ENCODE assay signal across 37 mouse cellular contexts in the genomic region with DNA sequence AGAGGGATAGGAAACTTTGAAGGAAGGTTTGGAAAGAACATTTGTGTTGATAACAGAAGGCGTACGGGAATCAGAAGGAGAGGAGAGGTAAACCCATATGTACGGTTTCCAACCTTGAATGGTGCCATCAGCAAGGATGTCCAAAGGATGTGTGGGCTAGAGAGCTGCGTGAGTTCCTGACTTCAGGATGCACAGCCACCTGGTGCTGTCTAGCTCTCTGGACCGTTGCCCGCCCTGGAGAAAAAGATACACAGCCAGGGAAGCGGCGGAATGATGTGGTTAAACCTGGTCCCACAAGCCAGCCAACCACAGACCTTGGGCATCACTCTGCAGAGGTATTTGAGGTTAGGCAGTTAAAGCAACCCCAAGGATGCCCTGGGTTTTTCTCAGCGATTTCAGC. TPM values are rescaled to one million over a fixed set of nuclear protein-coding genes. Genes with fewer than 3 reads are reported as not detected.
A peak's percentile ranks its signal among the peaks of the same experiment; 100 is the strongest.
DNase-seq lines count a peak whose midpoint lies in the region; ATAC-seq lines count a peak whose summit lies in the region.
"Had no signal": no experiment of that assay in that cellular context is flagged by ENCODE, and none has a peak within 500 bp of the region (broad histone marks: within the 10 kb centered on the region; RNA-seq: fewer than 3 reads in every experiment).

No protein-coding gene starts in this region.

- 89% methylated on average over 9 of the region's 9 CpGs for WGBS in limb, embryonic 12.5 days
- WGBS in hindbrain, embryonic 13.5 days, result 94% methylated on average over 9 of the region's 9 CpGs

- H3K9me3 ChIP-seq in limb, embryonic 12.5 days, result no peaks in the 10 kb centered on the region
- H3K9me3 ChIP-seq in hindbrain, embryonic 13.5 days, result no peaks in the 10 kb centered on the region
- H3K9me3 ChIP-seq: embryonic facial prominence, embryonic 15.5 days; heart, embryonic 12.5 days; hindbrain, embryonic 15.5 days; kidney, embryonic 15.5 days; limb, embryonic 15.5 days; midbrain, embryonic 13.5 days; neural tube, embryonic 13.5 days had no signal

- no peak for ATAC-seq in limb, embryonic 12.5 days (ENCODE audit: insufficient number of reproducible peaks, insufficient read depth, low FRiP score, low TSS enrichment, low read depth)
- no peak for ATAC-seq in hindbrain, embryonic 13.5 days (ENCODE audit: low FRiP score)
- ATAC-seq: forebrain, embryonic 14.5 days; inflammation-experienced regulatory T-cells, adult 6 months; midbrain, embryonic 13.5 days had no signal

- peak; percentile 65 for DNase-seq in cerebellum, adult 11 months
- peak; percentile 70 for DNase-seq in cerebellum, adult 8-10 months
- peak; percentile 78 to 85 for DNase-seq in cerebellum, postnatal 25 days
- DNase-seq in Muller cell, postnatal 12 days (ENCODE audit: inconsistent ontology term), result no peak
- DNase-seq in adrenal gland, postnatal 14 days, result no peak
- DNase-seq: adrenal gland, postnatal 36 days; gastrocnemius, postnatal 14 days; kidney, adult 11 months; kidney, postnatal 25 days; lung, adult 2 months; lung, postnatal 10 days; retina, postnatal 1 day; right cerebral cortex, postnatal 14 days had no signal

- no peak overlapping the region for H3K4me3 ChIP-seq in limb, embryonic 12.5 days (replicated peaks)
- H3K4me3 ChIP-seq in hindbrain, embryonic 13.5 days, result no peak overlapping the region
- H3K4me3 ChIP-seq: embryonic facial prominence, embryonic 15.5 days; heart, embryonic 12.5 days; hindbrain, embryonic 15.5 days; kidney, embryonic 15.5 days; left cerebral cortex, adult 2 months; limb, embryonic 15.5 days; midbrain, embryonic 13.5 days; neural tube, embryonic 13.5 days had no signal

- H3K4me2 ChIP-seq in limb, embryonic 12.5 days, result no peak overlapping the region
- H3K4me2 ChIP-seq in hindbrain, embryonic 13.5 days, result no peak overlapping the region
- H3K4me2 ChIP-seq: embryonic facial prominence, embryonic 15.5 days; heart, embryonic 12.5 days; hindbrain, embryonic 15.5 days; kidney, embryonic 15.5 days; limb, embryonic 15.5 days; midbrain, embryonic 13.5 days; neural tube, embryonic 13.5 days had no signal

- H3K27me3 ChIP-seq in limb, embryonic 12.5 days, result no peaks in the 10 kb centered on the region
- peaks cover 31% of the 10 kb centered on the region for H3K27me3 ChIP-seq in hindbrain, embryonic 13.5 days
- H3K27me3 ChIP-seq: limb, embryonic 15.5 days had no signal

- no peak overlapping the region for H3K9ac ChIP-seq in limb, embryonic 12.5 days (replicated peaks)
- H3K9ac ChIP-seq in hindbrain, embryonic 13.5 days, result no peak overlapping the region
- H3K9ac ChIP-seq: embryonic facial prominence, embryonic 15.5 days; heart, embryonic 12.5 days; hindbrain, embryonic 15.5 days; kidney, embryonic 15.5 days; limb, embryonic 15.5 days; liver, embryonic 14.5 days; midbrain, embryonic 13.5 days; neural tube, embryonic 13.5 days had no signal

- peaks cover 77% of the 10 kb centered on the region for H3K4me1 ChIP-seq in limb, embryonic 12.5 days (replicated peaks)
- H3K4me1 ChIP-seq in hindbrain, embryonic 13.5 days (replicated peaks), result peaks cover 34% of the 10 kb centered on the region

- H3K27ac ChIP-seq in limb, embryonic 12.5 days, result peak overlapping the region; percentile 92; the same call in 1 of the 2 replicates
- H3K27ac ChIP-seq in hindbrain, embryonic 13.5 days, result no peak overlapping the region
- H3K27ac ChIP-seq: embryonic facial prominence, embryonic 15.5 days; hindbrain, embryonic 15.5 days; kidney, embryonic 15.5 days; left cerebral cortex, adult 2 months; liver, embryonic 14.5 days; macrophage; midbrain, embryonic 13.5 days; neural tube, embryonic 13.5 days had no signal

- H3K36me3 ChIP-seq in limb, embryonic 12.5 days, result no peaks in the 10 kb centered on the region
- H3K36me3 ChIP-seq in hindbrain, embryonic 13.5 days, result no peaks in the 10 kb centered on the region
- H3K36me3 ChIP-seq: embryonic facial prominence, embryonic 15.5 days; heart, embryonic 12.5 days; hindbrain, embryonic 15.5 days; kidney, embryonic 15.5 days; limb, embryonic 15.5 days; midbrain, embryonic 13.5 days; neural tube, embryonic 13.5 days had no signal

RNA-seq across cellular contexts. Expression of a gene that starts 3.8 kb away (rescaled TPM):
- polyA plus RNA-seq in limb, embryonic 12.5 days (2016; fragmentation: Nextera tagmentation; extraction: Ambion mirVana), result 111 and 113 TPM in 2 replicates
- total RNA-seq in adrenal gland, postnatal 14 days (2021), result 40.1 and 59.6 TPM in 2 replicates
- 11.3 and 14.6 TPM in 2 replicates for polyA plus RNA-seq in hindbrain, embryonic 13.5 days (2015; fragmentation: Nextera tagmentation; extraction: Ambion mirVana)
- total RNA-seq: MEL had no signal

RNA-seq across cellular contexts. Expression of a gene that starts 57.2 kb away (rescaled TPM):
- polyA plus RNA-seq in limb, embryonic 12.5 days (2016; fragmentation: Nextera tagmentation; extraction: Ambion mirVana), result not detected in 2 replicates
- total RNA-seq in adrenal gland, postnatal 14 days (2021), result 1.3 and 46.7 TPM in 2 replicates
- not detected in 2 replicates for polyA plus RNA-seq in hindbrain, embryonic 13.5 days (2015; fragmentation: Nextera tagmentation; extraction: Ambion mirVana)
- total RNA-seq: adrenal gland, postnatal 36 days; gastrocnemius, postnatal 14 days; granulocyte monocyte progenitor cell, adult 5-6 weeks; hematopoietic stem cell, adult 5-6 weeks; layer of hippocampus, adult 18-20 months; layer of hippocampus, postnatal 14 days; left cerebral cortex, adult 2 months; left cerebral cortex, postnatal 25 days; megakaryocyte-erythroid progenitor cell, adult 5-6 weeks; MEL had no signal
- polyA plus RNA-seq: embryonic facial prominence, embryonic 15.5 days; forebrain, embryonic 14.5 days; heart, postnatal 0 days; inflammation-experienced regulatory T-cells, adult 6 months; limb, embryonic 15.5 days; lung, adult 2 months; macrophage; midbrain, embryonic 13.5 days; neural tube, embryonic 13.5 days; stomach, embryonic 14.5 days; testis, adult 2 months had no signal

Comparison
In these comparisons a context has a peak if more than half of its experiments do, and no peak if none do; other contexts are left out.
1. DNase-seq: peak in cerebellum, adult 11 months (single experiment), cerebellum, adult 8-10 months (single experiment) and cerebellum, postnatal 25 days (2 of 2); none in Muller cell, postnatal 12 days (single experiment) and adrenal gland, postnatal 14 days (single experiment).